Mouse (Mus musculus): Measurements from ENCODE around the gene AI467606.

The AI467606 gene

GRCm38 (mm10) chr7:127096456-127096855 lies 5.3 kb downstream of the AI467606 start:
- DNase-seq: no peak

DNA sequence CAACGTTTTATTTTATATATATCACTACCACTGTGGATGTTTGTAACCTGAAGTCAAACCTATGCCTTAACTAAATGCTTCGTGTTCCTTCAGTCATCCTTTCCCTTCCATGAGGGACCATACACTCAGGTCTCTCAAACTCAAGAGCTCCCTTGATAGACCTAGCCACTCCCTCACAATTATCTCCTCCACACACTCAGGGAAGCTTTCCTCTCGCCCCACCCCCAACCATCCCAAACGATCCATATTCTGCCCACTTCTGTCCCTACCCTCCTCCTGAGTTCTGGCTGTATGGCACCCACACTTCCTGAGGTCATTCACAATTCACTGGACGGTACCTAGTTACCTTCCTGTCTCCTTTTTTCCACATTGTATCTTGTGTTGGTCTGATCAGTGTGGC lies 7.4 kb downstream of the AI467606 start:
- DNase-seq: no peak

DNA sequence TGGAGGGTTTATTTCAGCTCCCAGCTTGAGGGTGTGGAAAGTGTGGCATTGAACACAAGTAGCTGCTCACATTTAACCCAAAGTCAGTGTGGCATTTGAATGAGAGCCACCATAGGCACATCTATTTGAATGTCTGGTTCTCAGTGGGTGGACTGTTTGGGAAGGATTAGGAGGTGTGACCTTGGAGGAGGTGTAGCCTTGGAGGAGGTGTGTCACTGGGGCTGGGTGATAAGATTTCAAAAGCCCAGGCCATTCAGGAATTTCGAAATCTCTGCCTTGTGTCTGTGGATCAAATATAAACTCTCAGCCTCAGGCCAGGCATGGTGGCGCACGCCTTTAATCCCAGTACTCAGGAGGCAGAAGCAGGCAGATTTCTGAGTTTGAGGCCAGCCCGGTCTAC lies 7.8 kb downstream of the AI467606 start:
- no peak for DNase-seq

- DNase-seq: no peak
Observed at GRCm38 (mm10) chr7:127099528-127099927, 8.4 kb downstream of the AI467606 start.

DNA sequence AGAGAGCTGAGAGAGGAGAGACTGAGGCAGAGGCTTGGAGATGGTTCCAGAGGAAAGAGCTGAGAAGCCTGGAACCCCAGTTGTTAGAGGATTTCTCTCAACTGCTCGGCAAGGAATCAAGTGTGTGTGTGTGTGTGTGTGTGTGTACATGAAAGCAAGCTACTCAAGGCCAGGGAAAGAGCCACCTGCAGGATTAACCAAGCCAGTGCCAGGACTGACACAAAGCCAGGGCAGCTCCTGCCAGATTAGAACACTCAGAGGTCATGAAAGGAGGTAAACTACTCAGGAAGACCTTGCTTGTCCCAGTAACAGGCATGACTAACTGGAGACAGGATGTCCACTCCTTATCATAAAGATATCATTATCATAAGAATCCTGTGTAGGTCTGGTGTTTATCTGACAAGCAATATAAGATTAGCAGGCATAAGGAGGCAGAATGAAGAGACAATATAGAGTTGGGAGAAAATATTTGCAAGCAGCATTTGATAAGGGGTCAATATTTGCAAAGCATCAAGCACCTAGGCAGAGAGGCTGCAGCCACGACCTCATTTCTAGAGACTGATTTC lies 10.4 kb downstream of the AI467606 start:
- DNase-seq: no peak

- no peak for DNase-seq
Observed at GRCm38 (mm10) chr7:127102148-127102547, 11.0 kb downstream of the AI467606 start.

- no peak for DNase-seq
Observed at GRCm38 (mm10) chr7:127103960-127104359, 12.8 kb downstream of the AI467606 start.

DNA sequence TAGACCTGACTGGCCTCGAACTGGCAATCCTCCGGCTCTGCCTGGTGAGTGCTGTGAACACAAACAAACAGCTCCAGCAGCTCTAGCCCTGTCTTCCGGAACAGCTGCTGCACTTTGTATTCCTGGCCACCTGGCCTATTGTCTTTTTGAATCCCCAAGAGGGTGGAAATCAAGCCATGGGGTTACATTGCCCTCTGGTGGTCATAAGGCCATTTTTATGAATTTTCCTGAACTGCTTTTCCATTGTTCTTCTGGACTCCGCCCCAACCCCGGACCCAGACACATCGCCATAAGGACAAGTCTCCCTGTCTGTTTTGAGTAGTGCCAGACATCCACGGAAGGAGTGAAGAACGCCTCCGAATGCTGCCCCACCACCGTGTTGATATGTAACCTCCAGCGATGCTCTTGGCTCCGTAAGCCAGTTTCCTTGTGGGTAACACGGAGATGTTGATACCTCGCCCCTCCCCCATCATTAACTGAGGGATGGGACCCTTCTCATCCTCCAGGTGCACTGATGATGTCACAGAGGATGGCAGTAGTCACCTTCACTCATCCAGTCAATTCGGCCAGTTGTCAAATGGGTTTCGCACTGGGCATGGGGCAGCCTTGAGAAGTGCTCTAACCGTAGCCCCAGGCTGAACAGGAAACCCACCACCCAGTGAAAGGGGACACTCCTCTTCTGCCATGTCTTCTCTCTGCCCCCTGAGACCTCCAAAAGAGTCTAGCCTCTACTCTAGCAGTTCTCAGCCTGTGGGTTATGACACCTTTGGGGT lies 13.6 kb downstream of the AI467606 start:
- peak; percentile 89 for DNase-seq

DNA sequence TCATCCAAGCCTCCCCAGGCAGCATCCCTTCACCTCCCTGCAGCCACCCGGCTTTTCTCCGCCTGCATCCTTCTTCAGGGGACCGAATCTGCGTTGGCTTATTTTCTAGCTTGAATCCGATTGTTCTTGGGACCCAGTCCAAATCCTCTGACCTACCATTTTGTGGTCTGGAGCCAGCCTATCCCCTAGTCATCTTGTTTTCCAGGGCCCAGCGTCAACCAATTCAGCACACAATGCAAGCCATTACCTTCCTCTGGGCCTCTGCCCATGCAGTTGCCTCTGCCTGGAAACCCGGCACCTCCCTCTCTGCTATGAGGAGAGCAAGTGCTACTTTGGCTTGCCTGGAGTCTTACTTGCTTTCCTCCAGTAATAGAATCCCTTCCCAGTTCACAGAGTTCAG lies 14.4 kb downstream of the AI467606 start:
- DNase-seq: peak; percentile 22

- DNase-seq: peak; percentile 85
Observed at GRCm38 (mm10) chr7:127110239-127111007, 19.3 kb downstream of the AI467606 start.

DNA sequence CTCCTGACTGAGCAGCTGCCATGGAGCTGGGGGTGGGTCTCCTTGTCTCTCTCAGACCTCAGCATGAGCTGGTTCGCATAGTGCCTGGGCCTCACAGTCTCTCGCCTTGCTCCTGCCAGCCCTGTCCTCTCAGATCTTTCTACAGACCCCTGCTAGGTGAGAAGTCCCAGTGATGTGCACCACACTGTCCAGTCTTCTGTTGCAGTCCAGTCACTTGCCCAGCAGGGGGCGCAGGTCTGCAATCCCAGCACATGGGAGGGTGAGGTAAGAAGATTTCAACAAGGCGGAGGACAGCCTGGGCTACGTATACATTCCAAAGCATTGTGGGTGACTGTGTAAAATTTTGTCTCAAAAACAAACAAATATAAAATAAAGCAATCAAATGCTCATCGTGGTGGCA lies 20.3 kb downstream of the AI467606 start:
- peak; percentile 43 for DNase-seq

DNA sequence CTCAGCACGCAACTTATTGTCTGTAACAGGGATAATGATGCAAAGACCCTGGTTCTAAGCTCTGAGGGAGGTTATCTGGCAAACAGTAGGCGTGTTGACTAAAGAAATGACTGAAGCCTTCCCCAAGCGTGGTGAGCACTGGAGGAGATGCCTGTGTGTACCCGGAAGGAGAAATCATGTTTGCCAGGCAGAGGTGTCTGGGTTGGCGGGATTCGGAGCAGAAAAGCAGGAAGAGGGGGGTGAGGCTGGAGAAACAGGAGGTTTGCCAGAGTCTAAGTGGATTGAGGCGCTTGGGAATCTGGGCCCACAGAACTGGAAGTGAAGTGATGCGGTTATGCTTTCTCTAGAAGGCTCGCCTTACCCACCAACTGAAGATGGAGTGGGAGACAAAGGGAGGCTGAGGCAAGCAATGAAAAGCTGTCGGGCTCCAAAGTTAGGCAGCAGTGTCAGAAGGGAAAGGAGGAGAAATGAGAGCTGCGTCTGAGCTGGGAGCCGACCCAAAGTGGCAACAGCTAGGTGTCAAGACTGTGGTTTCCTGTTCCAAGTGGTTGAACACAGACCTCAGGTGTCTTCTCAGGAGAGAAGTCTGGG lies 21.2 kb downstream of the AI467606 start:
- no peak for DNase-seq

GRCm38 (mm10) chr7:127112921-127113597 lies 21.9 kb downstream of the AI467606 start:
- DNase-seq: no peak

- no peak for DNase-seq
Observed at GRCm38 (mm10) chr7:127113614-127114259, 22.6 kb downstream of the AI467606 start.

GRCm38 (mm10) chr7:127114920-127115319 lies 23.8 kb downstream of the AI467606 start:
- DNase-seq: no peak

- no peak for DNase-seq
Observed at GRCm38 (mm10) chr7:127116331-127116935, 25.3 kb downstream of the AI467606 start.

DNA sequence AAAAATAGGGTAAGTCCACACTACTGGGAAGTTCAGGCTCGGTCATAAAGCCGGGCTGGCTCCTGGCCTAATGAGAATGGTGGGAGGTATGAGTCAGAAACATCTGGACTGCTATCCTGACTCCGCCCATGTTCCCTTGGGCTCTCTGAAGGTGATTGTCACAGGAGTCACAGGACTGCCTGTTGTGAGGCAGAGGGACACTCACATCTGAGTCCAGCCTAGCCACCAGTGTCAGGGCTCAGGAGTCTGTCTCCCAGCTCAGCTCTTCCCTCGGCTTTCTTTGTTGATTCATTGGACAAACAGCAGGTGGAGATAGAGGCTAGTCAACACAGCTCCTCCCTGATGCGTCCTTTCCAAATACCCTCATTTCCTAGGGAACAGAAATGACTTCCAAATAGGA lies 26.8 kb downstream of the AI467606 start:
- no peak for DNase-seq

DNA sequence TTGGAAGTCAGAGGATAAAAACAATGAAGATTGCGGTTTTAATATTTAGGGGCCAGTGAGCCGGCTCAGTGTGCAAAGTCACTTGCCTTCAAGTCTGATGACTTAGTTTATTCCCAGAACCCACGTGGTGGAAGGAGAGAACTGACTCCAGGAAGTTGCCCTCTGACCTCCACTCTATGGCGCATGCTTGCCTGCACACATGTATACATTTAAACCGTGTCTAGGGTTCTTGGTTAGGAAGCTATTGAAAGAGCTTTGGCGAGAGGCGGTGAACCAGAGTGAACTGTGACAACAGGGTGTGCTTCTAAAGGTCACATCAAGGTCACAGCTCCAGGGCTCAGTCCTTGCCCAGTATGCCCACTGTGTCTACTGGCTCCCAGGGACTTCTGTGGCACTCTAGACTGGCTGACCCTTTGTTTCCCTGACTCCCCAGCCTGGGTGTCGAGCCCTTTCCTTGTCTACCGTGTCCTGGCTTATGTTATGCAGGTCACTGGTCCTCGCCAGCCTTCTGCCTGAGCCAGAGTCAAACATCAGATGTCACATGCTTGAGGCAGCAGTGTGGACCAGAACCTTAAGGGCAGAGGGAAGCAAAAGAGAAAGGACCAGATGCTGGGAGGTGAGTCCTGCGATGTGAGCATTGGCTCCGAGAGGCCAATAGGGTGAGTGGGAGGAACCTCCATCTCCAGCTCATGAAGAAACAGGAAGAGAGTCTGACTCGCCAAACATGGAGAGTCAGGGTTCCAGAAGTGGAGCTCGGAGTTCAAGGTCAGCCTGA lies 27.7 kb downstream of the AI467606 start:
- no peak for DNase-seq

DNA sequence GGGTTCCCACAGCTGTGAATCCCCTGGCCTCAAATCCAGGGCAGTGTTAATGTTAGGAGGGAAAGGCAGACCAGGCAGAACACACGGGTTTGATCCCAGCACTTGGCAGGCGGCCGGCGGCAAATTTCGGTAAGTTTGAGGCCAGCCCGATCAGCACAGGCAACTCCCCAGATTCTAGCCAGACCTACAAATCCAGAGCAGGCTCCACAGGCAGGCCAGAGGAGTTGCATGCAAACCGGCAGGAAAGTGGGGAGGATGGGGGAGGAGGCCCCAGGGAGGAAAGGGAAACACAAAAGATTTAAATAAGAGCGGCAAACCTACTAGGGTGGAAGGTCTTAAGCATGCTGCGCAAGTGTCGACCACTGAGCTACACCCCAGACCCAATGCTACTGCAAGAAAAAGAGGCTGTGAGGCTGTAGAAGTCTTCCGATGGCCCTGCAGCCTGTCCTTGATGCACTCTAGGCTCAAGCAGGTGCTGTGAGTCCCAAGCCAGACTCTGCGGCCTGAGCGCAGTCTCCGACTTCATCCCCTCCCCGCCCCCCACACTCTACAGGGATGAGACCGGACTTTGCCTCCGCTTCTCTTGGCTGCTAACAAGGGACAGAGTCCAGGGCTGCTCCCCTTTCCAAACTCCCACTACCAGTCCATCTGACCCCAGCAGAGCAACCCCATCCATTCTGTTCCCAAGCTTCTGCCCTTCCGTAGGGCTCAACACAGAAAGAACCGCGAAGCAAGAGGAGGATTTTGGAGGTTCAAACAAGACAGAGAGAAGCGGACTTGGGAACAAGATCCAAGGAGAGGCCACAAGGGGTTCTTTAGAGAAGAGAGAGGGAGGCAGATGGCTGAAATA lies 30.1 kb downstream of the AI467606 start:
- DNase-seq: no peak

GRCm38 (mm10) chr7:127121911-127122270 lies 30.7 kb downstream of the AI467606 start, which contains the start of gene Qprt:
TSS of gene Qprt (minus strand) at chr7:127122226.
- no peak for DNase-seq

Data from cerebellum, adult 8-10 months (tissue).